Mouse (Mus musculus): Measurements from ENCODE around the gene Lpcat1.

Lpcat1 gene

DNA sequence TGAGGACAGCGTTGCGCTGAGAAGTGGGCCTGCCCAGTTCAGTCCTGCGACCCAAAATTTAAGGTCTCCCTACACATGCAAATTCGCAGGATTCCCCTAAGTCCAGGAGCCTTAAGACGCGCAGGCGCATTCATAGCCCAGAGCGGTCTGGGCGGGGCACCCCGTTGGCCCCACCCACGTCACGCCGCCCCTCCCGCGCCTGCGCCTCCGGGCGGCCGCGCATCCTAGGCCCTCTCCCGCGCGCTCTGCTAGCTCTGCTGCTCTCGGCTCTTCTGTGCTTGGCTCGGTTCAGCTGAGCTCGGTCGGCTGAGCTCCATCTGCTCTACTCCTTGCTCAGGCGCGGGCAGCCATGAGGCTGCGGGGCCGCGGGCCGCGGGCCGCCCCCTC, at the start of gene Lpcat1:
Gene Lpcat1 (plus strand): TSS at position 164 of the 387 bp plus-strand sequence.
- peak; percentile 92 for DNase-seq

DNA sequence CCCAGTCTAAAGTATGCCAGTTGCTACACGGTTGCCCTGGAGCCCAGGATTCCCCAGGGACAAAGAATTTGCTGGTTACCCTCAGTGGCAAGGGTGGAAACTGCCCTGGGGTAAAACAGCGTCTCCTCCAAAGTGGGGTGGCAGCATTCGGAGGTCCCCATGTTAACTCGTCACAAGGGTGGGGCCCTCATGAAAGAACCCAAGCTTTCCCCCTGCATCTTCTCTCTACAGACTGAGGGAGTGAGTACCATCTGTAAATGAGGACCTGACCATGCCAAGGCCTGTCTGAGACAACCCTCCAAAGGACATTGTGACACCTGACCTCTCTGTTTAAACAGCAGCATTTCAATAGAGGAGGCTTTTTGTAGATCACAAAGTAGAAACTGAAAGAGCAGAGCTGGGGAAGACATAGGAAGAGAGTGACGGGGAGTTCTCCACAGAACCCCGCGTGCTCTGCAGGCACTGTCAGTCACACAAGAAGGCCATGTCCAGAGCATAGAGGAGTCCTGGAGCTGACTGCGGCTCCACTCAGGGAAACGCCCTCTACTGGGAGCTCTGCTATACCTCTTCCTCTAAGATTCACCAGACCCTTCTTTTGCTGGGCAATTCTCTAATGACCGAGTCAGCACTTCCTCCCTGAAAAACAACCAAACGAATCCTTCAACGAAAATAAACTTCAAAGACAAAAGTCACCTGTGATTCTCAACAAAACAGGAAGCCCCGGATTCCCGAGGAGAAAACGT, 49.3 kb upstream of the Lpcat1 start:
- no peak for DNase-seq

DNA sequence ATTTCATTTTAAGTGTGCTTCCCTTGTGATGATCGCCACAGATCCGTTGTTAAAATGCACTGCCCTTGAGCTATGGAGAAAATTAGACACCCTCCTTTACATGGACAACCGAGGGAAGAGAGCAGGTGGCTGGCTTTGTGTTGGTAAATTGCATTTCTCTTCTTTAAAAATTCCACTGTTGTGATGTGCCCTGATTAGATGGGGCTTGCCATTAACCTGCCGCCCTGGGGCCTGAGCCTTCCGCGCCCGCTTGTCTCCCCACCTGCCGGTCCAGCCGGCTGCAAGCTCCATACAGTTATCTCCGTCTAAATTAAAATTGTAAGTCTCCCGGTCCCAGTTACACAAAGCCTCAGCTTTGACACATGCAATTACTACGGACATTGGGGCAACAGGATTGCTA, 48.7 kb upstream of the Lpcat1 start:
- no peak for DNase-seq

DNA sequence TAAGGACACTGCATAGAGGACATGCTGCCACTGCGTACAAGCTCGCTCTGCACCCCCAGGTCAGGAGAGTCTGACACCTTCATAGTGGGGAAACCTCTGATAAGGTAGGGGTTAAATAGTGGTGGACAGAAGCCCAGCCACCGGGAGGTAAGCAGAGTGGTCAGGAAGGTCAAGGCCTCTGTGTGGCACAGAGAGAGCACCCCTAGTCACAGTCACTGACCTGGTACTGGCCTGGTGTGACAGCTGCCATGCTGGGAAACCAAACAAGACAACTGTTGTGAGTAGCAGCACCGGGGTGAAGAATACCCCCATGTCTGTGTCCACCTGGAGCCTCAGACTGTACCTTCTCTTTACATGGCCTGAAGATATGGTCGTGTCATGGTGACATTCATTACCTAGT, 47.8 kb upstream of the Lpcat1 start:
- no peak for DNase-seq

GRCm38 (mm10) chr13:73423043-73423442, 44.0 kb upstream of the Lpcat1 start:
- DNase-seq, result no peak

GRCm38 (mm10) chr13:73425035-73425434, 42.0 kb upstream of the Lpcat1 start:
- DNase-seq, result no peak

- DNase-seq, result peak; percentile 68
These were observed 41.0 kb upstream of the Lpcat1 start for GRCm38 (mm10) chr13:73425839-73426490.

GRCm38 (mm10) chr13:73426587-73426986, 40.4 kb upstream of the Lpcat1 start:
- no peak for DNase-seq

GRCm38 (mm10) chr13:73429605-73430321, 37.2 kb upstream of the Lpcat1 start:
- DNase-seq, result no peak

GRCm38 (mm10) chr13:73432466-73433149, 34.4 kb upstream of the Lpcat1 start:
- no peak for DNase-seq

- no peak for DNase-seq
These were observed 33.1 kb upstream of the Lpcat1 start for GRCm38 (mm10) chr13:73433681-73434535.

GRCm38 (mm10) chr13:73434687-73435086, 32.3 kb upstream of the Lpcat1 start:
- no peak for DNase-seq

DNA sequence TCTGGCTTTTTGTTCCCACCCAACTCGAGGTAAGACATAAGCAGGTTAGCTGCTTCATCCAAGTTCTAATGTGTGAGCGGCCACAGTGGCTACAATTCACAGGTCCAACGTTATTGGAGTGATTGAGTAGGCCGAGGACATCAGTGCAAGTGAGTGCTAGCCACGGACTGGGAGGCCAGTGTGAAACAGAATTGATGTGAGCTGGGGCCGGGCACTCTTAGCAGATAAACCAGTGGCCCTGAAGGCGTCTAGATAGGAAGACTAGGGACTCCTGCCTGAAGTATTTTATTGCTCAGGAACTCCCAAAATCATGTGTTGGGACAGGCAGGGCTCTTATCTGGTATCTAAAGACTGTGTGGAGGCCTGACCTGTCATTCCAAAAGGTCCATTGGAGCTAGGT, 31.3 kb upstream of the Lpcat1 start:
- DNase-seq, result no peak

DNA sequence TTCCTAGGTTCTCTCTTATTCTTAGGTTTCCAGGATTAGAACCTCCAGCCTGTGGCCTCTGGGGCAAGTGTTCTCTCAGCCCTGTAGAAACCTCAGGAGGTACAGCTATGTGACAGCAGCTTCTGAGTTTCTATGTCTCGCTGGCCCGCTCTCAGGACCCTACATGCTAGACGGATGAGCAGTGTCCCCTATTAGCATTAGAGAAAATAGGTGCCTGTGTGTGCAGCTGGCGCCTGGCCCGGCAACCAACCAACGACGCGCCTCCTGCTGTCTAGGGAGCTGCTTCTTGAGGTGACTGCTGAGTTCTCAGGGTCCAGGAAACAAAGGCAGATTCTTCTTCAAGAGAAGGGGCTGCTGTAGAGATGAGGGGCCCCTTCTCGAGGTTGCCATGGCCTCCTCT, 27.9 kb upstream of the Lpcat1 start:
- DNase-seq, result no peak

DNA sequence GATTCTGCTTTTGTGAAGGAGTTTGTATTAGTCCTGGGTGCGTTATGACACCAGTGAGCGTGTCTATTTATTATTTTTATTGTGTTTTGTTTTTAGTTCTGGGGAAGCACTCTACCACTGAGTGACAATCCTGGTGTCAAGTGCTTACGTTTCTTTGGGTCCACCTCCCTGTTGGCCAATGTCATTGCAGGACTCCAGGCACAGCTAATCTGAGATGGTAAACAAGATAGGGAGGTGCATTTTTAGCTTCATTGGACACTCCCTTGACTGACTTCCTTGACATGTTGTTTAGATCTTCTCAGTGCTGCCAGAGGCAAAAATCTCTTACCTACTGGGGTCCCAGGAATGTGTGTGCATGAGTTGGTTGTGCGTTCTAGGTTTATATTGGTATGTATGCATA, 26.0 kb upstream of the Lpcat1 start:
- no peak for DNase-seq

DNA sequence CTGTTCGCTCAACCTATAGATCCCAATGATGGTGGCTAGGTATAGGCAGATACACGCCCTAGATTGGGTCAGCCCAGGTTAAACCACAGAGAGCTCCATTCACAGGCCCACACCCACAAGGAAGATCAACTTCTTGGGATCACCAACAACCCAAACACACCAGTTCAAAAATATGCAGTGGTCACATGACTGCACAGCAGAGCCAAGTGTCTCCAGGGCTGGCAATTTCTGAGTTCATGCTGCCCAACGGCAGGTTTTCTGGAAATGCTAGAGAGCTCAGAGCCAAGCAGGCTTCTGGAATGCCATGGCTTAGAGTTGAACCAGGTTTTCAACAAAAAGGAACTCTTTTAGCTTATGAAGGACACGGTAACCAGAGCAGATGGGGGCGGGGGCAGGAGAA, 25.3 kb upstream of the Lpcat1 start:
- no peak for DNase-seq

DNA sequence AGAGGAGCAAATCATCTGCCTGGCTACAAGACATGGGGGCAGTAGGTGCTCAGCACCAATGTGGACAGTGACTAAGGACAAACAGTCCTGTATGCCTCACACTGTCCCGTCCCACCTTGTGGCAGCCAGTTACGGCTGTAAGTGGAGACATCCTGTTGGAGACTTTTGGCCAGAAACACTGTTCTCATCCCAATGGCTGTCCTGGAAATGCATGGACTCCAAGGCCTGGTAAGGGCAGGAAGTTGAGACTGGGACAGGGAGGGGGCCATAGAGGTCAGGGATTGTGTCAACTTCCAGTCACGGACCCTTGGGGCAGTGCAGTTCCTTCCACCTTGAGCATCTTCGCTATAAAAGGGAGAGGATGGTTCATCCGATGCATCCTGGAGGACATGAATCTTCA, 24.6 kb upstream of the Lpcat1 start:
- no peak for DNase-seq

DNA sequence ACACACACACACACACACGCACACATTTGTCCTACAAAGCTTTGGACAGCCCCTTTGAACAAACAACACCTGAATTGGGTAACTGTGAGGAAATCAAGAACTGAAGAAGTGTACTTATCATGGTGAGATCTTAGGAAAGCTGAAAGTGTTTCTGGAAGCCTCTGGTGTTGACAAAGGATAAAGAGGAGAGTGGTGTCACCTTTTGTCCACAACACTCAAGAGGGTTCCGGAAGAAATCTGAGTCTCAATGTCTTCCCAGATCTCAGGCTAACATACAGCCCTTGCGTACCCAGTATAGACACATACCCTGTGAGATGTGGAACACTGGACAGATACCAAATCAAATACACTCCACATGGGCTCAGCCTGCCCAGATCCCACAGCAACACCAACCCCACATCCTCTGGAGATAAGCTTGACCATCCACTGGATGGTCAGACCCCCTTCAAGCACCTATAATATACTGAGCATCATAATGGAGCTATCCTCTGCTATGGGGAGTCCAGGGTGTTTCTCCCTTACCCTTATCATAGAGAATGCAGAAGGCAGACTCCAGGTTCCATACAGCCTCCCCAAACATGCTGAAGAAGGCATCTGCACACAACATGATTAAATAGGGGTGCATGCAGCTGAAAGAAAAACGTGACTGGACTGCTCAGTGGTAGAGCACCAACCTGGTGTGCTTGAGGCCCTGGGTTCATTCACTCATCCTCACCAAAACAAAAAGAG, 23.7 kb upstream of the Lpcat1 start:
- no peak for DNase-seq

DNA sequence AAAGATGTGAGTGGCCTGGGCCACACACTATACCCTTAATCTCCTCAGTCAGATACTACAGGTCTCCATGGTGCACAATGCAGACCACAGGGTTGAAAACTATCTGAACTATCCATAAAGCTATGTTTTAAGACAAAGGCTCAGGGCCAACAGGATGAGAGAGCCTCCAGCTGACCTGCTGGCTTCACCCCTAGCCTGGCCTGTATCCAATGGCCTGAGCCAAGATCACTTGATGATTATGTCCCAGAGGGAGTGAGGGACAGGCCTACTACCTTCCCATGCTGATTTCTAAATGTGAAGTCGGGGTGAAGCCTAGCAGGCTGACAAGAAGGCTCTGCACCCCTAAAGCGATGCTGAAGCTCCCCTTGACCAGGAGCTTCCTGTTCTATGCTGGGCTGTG, 21.9 kb upstream of the Lpcat1 start:
- DNase-seq, result no peak

GRCm38 (mm10) chr13:73446076-73446475, 20.9 kb upstream of the Lpcat1 start:
- no peak for DNase-seq

DNA sequence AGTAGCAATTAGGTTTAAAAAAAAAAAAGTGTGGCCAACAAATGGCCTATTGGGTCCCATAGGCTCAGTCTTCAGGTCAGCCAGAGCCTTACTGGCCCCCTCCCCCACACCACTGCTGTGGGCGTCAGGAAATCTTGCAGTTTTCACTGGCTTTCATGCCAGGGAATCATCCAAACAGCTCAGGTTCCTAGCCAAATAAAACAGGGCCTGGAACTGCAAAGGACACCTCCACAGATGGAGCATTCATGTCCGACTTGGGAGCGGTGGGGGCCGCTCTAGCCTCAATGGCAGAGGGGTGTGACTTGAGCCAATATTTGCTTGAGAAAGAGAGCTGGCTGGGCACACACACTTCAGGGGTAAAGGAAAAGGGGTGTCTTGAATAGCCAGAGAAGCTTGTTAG, 20.5 kb upstream of the Lpcat1 start:
- no peak for DNase-seq

GRCm38 (mm10) chr13:73446943-73447342, 20.1 kb upstream of the Lpcat1 start:
- peak; percentile 57 for DNase-seq
